Mouse (Mus musculus) heart, embryonic 14.5 days (tissue): ENCODE measurements around the gene Kank1. TPM values are rescaled to one million over a fixed set of nuclear protein-coding genes. Genes with fewer than 3 reads are reported as not detected.

Source experiments
- ATAC-seq: fragments of 200-750 bp; cut with Nextera tagmentation; 2 replicates; pipeline ENCODE4 v1.8.0; 2017; ENCODE audit warnings: low read depth, moderate TSS enrichment; ENCODE audit not compliant: insufficient number of reproducible peaks, insufficient read depth, low FRiP score
- H3K27ac ChIP-seq, 2 experiments: fragments of 200-500 bp in 1 of 2; fragments of 300-500 bp in 1 of 2; sonication (generic) in 1 of 2; replicated peaks in 1 of 2; 2 replicates each; pipeline ENCODE4 v1.5.1; 2012 to 2014; ENCODE audit warnings: low read depth in 2 of 2, low read length in 2 of 2, control low read depth in 1 of 2, mild to moderate bottlenecking in 1 of 2, mixed read lengths in 1 of 2; ENCODE audit not compliant: control insufficient read depth in 1 of 2, insufficient read depth in 1 of 2
- H3K27me3 ChIP-seq: fragments of 300-500 bp; sonication (generic); 2 replicates; pipeline ENCODE4 v1.6.1; 2014; ENCODE audit warnings: mild to moderate bottlenecking, low read length, control low read depth; ENCODE audit not compliant: control insufficient read depth, insufficient read depth
- H3K36me3 ChIP-seq: fragments of 300-500 bp; sonication (generic); 2 replicates; pipeline ENCODE4 v1.6.1; 2014; ENCODE audit warnings: mild to moderate bottlenecking, control low read depth, low read length, mixed read lengths; ENCODE audit not compliant: control insufficient read depth, insufficient read depth
- H3K4me1 ChIP-seq, 2 experiments: fragments of 200-500 bp in 1 of 2; fragments of 300-500 bp in 1 of 2; sonication (generic) in 1 of 2; 2 replicates each; pipeline ENCODE4 v1.6.1; 2012 to 2014; ENCODE audit warnings: low read length in 2 of 2, control low read depth in 1 of 2, mixed read lengths in 1 of 2; ENCODE audit not compliant: control insufficient read depth in 2 of 2, insufficient read depth in 2 of 2
- H3K4me2 ChIP-seq: fragments of 300-500 bp; sonication (generic); 2 replicates; pipeline ENCODE4 v1.6.1; 2014; ENCODE audit warnings: mild to moderate bottlenecking, low read length
- H3K4me3 ChIP-seq, 2 experiments: fragments of 200-500 bp in 1 of 2; fragments of 300-500 bp in 1 of 2; sonication (generic) in 1 of 2; 2 replicates each; pipeline ENCODE4 v1.5.1; 2012 to 2014; ENCODE audit warnings: low read length in 2 of 2, mild to moderate bottlenecking in 2 of 2, control low read depth in 1 of 2, low read depth in 1 of 2, moderate library complexity in 1 of 2; ENCODE audit not compliant: control insufficient read depth in 1 of 2, insufficient read depth in 1 of 2
- H3K9ac ChIP-seq: fragments of 300-500 bp; sonication (generic); 2 replicates; pipeline ENCODE4 v1.6.1; 2014; ENCODE audit warnings: mild to moderate bottlenecking, low read length
- H3K9me3 ChIP-seq: fragments of 300-500 bp; sonication (generic); 2 replicates; pipeline ENCODE4 v1.6.1; 2016; ENCODE audit warnings: low read length, control low read depth; ENCODE audit not compliant: control insufficient read depth
- WGBS: fragments of 180-500 bp; shearing (Covaris S2); extraction: QIAGEN DNeasy Blood & Tissue Kit; methylation state at CpG from one replicate; pipeline ENCODE4 v1.1.7; 2014; 5-methylcytosine and 5-hydroxymethylcytosine counted together
- polyA plus RNA-seq: library from polyadenylated mRNA; unstranded; fragments of >200 nt; fragmentation: Nextera tagmentation; extraction: Ambion mirVana; gene quantifications from 2 replicates; pipeline ENCODE4 v1.2.1, GENCODE M21; 2014

Kank1 gene
- polyA plus RNA-seq, 1 experiment from 2014 or later = 46.4 TPM

GRCm38 (mm10) chr19:25366620-25367019 is 129.8 kb downstream of the Kank1 start:
- Histone ChIP-seq H3K4me2 (no peak overlapping the region; the same call in 1 of the 2 replicates), H3K36me3 (no peaks in the 10 kb centered on the region), H3K4me3 (no peak overlapping the region), H3K27me3 (no peaks in the 10 kb centered on the region), H3K9me3 (no peaks in the 10 kb centered on the region), H3K9ac (no peak overlapping the region), H3K4me1 (peaks cover 18 to 28% of the 10 kb centered on the region in 2 experiments), H3K27ac (no peak overlapping the region)
- no peak for ATAC-seq
- WGBS = 44% methylated on average over 12 of the region's 12 CpGs

- Histone ChIP-seq H3K9me3 (no peaks in the 10 kb centered on the region), H3K36me3 (no peaks in the 10 kb centered on the region), H3K4me3 (no peak overlapping the region), H3K27ac (no peak overlapping the region), H3K9ac (no peak overlapping the region), H3K27me3 (no peaks in the 10 kb centered on the region), H3K4me2 (no peak overlapping the region), H3K4me1 (peaks cover 28 to 40% of the 10 kb centered on the region in 2 experiments)
- no peak for ATAC-seq
- whole genome bisulfite sequencing = 85% methylated on average over 9 of the region's 9 CpGs
Observed at GRCm38 (mm10) chr19:25370428-25370827, 133.7 kb downstream of the Kank1 start.

- H3K27me3 ChIP-seq = no peaks in the 10 kb centered on the region
- WGBS = 57% methylated on average over 7 of the region's 7 CpGs
- ATAC-seq = peak; percentile 50; the same call in 1 of the 2 replicates
- H3K36me3 ChIP-seq = no peaks in the 10 kb centered on the region
- H3K27ac ChIP-seq = peak overlapping the region; percentile 4 to 62; a peak in 3 of 4 replicates
- H3K4me3 ChIP-seq = no peak overlapping the region
- H3K4me2 ChIP-seq = no peak overlapping the region
- H3K9me3 ChIP-seq = no peaks in the 10 kb centered on the region
- H3K4me1 ChIP-seq = peaks cover 21 to 31% of the 10 kb centered on the region in 2 experiments
- peak overlapping the region; percentile 16; the same call in 1 of the 2 replicates for H3K9ac ChIP-seq
Observed at GRCm38 (mm10) chr19:25372794-25373193, 136.0 kb downstream of the Kank1 start.

DNA sequence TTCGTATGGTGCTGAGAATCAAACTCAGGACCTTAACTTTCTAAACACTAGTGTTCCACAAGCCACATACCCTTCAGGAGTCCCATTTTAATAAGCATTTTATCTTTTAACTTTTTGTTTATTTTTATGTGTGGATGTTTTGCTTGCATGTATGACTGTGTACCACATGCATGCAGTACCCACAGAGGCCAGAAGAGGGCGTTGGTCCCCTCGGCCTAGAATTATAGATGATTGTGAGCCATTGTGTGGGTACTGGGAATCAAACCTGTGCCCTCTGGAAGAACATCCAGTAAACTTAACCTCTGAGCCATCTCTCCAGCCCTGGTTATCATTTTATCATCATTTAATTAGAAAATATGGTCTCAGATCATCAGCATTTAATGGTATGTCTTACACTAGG is 136.8 kb downstream of the Kank1 start:
- H3K4me3 ChIP-seq = no peak overlapping the region

DNA sequence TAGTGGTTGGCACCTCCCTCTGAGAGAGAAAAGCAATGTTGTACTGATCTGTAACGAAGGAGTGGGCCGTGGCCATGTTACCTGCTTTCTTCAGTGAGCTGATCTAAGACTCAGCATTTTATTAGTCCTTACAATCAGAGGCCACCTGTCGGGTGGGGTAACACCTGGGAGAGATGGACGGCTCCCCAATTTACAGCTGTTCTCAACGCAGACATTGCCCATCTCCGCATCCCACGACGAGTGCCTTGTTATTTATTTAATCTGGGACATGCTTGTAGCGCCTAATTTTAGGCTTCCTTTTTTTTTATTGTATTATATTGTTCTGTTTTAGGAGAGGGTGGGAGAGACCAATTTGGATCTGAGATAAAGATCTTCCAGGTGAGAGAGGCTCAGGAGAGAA is 137.4 kb downstream of the Kank1 start:
- no peak for ATAC-seq
- H3K4me1 ChIP-seq = peaks cover 21 to 31% of the 10 kb centered on the region in 2 experiments
- WGBS = 72% methylated on average over 9 of the region's 9 CpGs
- H3K27ac ChIP-seq = peak overlapping the region; percentile 74 to 89; a peak in 3 of 4 replicates
- H3K4me3 ChIP-seq = no peak overlapping the region
- peak overlapping the region; percentile 54; the same call in 1 of the 2 replicates for H3K9ac ChIP-seq
- H3K36me3 ChIP-seq = no peaks in the 10 kb centered on the region
- H3K4me2 ChIP-seq = no peak overlapping the region
- H3K9me3 ChIP-seq = no peaks in the 10 kb centered on the region
- H3K27me3 ChIP-seq = no peaks in the 10 kb centered on the region

More for the DNA sequence above, 136.8 kb downstream of the Kank1 start:
- 61% methylated on average over 3 of the region's 3 CpGs for WGBS
- Histone ChIP-seq H3K27ac (no peak overlapping the region), H3K4me1 (peaks cover 21 to 31% of the 10 kb centered on the region in 2 experiments), H3K36me3 (no peaks in the 10 kb centered on the region), H3K27me3 (no peaks in the 10 kb centered on the region), H3K4me2 (no peak overlapping the region), H3K9ac (no peak overlapping the region), H3K9me3 (no peaks in the 10 kb centered on the region)
- no peak for ATAC-seq

- Histone ChIP-seq H3K27ac (peak overlapping the region; percentile 74 to 89), H3K9ac (peak overlapping the region; percentile 54), H3K4me2 (peak overlapping the region; percentile 44), H3K36me3 (no peaks in the 10 kb centered on the region), H3K27me3 (no peaks in the 10 kb centered on the region), H3K4me3 (no peak overlapping the region), H3K4me1 (peaks cover 21 to 31% of the 10 kb centered on the region in 2 experiments), H3K9me3 (no peaks in the 10 kb centered on the region)
- no peak for ATAC-seq
- 9% methylated on average over 12 of the region's 12 CpGs for WGBS
Observed at GRCm38 (mm10) chr19:25374926-25375325, 138.2 kb downstream of the Kank1 start.

DNA sequence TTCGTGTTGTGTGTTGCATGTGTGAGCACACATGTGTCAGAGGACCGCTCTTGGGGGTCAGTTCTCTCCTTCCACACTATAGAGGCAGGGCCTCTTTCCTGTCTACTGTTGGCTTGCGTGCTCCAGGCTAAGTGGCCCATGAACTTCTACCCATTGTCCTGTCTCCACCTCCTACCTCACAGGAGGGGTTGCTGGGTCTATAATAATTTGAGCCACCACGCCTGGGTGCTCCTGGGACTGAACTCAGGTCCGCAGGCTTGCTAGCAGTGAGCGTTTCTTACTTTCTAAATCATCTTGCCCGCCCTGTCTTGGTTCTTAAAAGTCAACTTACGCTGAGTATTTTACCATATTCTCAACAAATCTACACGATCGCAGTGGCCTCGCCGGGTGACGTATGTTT is 140.1 kb downstream of the Kank1 start:
- H3K9ac ChIP-seq = no peak overlapping the region
- no peaks in the 10 kb centered on the region for H3K9me3 ChIP-seq
- H3K27ac ChIP-seq = no peak overlapping the region
- WGBS = 94% methylated on average over 13 of the region's 13 CpGs
- H3K4me1 ChIP-seq = peaks cover 27 to 37% of the 10 kb centered on the region in 2 experiments
- no peak overlapping the region for H3K4me2 ChIP-seq
- H3K36me3 ChIP-seq = no peaks in the 10 kb centered on the region
- no peaks in the 10 kb centered on the region for H3K27me3 ChIP-seq
- no peak overlapping the region for H3K4me3 ChIP-seq
- ATAC-seq = no peak

- Histone ChIP-seq H3K9ac (no peak overlapping the region), H3K9me3 (no peaks in the 10 kb centered on the region), H3K27me3 (no peaks in the 10 kb centered on the region), H3K4me1 (peaks cover 19 to 40% of the 10 kb centered on the region in 2 experiments), H3K36me3 (no peaks in the 10 kb centered on the region), H3K27ac (0 out of 4 replicates have a peak overlapping the region, but pooled peaks of 1 of the 2 experiments have one; percentile 4), H3K4me3 (no peak overlapping the region), H3K4me2 (no peak overlapping the region)
- no peak for ATAC-seq
- 65% methylated on average over 9 of the region's 9 CpGs for WGBS
Observed at GRCm38 (mm10) chr19:25380675-25381074, 143.9 kb downstream of the Kank1 start.
